Comparison of ENCODE assay signal across 20 mouse cellular contexts in the genomic region with DNA sequence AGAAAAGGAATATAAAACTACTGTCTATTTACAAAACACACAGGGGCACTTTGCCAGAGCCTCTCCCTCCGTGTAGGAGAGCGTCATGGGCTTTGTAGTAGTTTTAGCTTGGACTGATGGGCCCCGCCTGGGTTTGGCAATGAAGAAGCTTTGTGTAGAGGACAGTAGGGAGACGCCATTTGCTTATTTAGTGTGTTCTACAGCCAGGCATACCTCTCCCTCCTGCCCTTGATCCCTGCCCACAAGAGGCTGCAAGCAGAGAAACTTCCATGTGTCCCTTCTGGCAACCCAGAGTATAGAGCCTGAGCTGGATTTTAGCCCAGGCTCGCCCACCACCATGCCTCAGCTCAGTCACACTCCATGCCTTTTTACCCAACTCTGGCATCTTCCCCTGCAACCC. TPM values are rescaled to one million over a fixed set of nuclear protein-coding genes. Genes with fewer than 3 reads are reported as not detected.
A peak's percentile ranks its signal among the peaks of the same experiment; 100 is the strongest.
DNase-seq lines count a peak whose midpoint lies in the region; ATAC-seq and TF ChIP-seq lines count a peak whose summit lies in the region.
"Had no signal": no experiment of that assay in that cellular context is flagged by ENCODE, and none has a peak within 500 bp of the region (broad histone marks: within the 10 kb centered on the region; RNA-seq: fewer than 3 reads in every experiment).

No protein-coding gene starts in this region.

- 61% methylated on average over 5 of the region's 5 CpGs for WGBS in heart, adult 2 months
- 81% methylated on average over 5 of the region's 5 CpGs for WGBS in kidney, embryonic 14.5 days
- 47% methylated on average over 5 of the region's 5 CpGs for WGBS in heart, embryonic 16.5 days

- no peak for TF ChIP-seq EP300 in heart, adult 2 months (IDR thresholded peaks at IDR 0.05; ENCODE audit: insufficient read depth, low read depth, low read length)

- H3K9me3 ChIP-seq in kidney, embryonic 14.5 days (ENCODE audit: control insufficient read depth, low read length) = no peaks in the 10 kb centered on the region
- H3K9me3 ChIP-seq in heart, embryonic 16.5 days (replicated peaks; ENCODE audit: control insufficient read depth, low read length) = no peaks in the 10 kb centered on the region; the same call in 1 of the 2 replicates
- H3K9me3 ChIP-seq: embryonic facial prominence, embryonic 12.5 days; forebrain, embryonic 13.5 days; limb, embryonic 12.5 days; liver, embryonic 12.5 days had no signal

- H3K4me1 ChIP-seq in heart, adult 2 months (ENCODE audit: control insufficient read depth, insufficient read depth, low read length) = peaks cover 7% of the 10 kb centered on the region
- no peaks in the 10 kb centered on the region for H3K4me1 ChIP-seq in kidney, embryonic 14.5 days (ENCODE audit: control insufficient read depth, insufficient read depth, low read length)
- peaks cover 36% of the 10 kb centered on the region for H3K4me1 ChIP-seq in heart, embryonic 16.5 days (ENCODE audit: control insufficient read depth, insufficient read depth, low read length)
- H3K4me1 ChIP-seq: embryonic facial prominence, embryonic 12.5 days; liver, embryonic 12.5 days had no signal

- no peak overlapping the region for H3K9ac ChIP-seq in heart, adult 2 months (ENCODE audit: low read depth, low read length)
- H3K9ac ChIP-seq in kidney, embryonic 14.5 days (ENCODE audit: low read depth, low read length) = no peak overlapping the region
- 0 out of 2 replicates have a peak overlapping the region, but pooled peaks have one; percentile 6 for H3K9ac ChIP-seq in heart, embryonic 16.5 days (ENCODE audit: low read length)
- H3K9ac ChIP-seq: embryonic facial prominence, embryonic 12.5 days; forebrain, embryonic 13.5 days; limb, embryonic 12.5 days; liver, embryonic 12.5 days had no signal

- ATAC-seq in kidney, embryonic 14.5 days (ENCODE audit: low FRiP score, low TSS enrichment) = peak; percentile 32; the same call in 1 of the 2 replicates
- peak; percentile 11 for ATAC-seq in heart, embryonic 16.5 days (replicated peaks; ENCODE audit: extremely low read depth, insufficient read depth, low FRiP score)
- ATAC-seq: forebrain, embryonic 13.5 days; liver, embryonic 12.5 days had no signal

- peak; percentile 8 to 19 for DNase-seq in heart, adult 18-20 months
- no peak for DNase-seq in heart, adult 2 months
- DNase-seq in kidney, postnatal 10 days = no peak
- DNase-seq in lung, postnatal 14 days = peak; percentile 49
- DNase-seq in yolk sac, embryonic 10.5 days (ENCODE audit: low spot score) = no peak
- DNase-seq: cerebellum, adult 9-11 months; gastrocnemius, postnatal 25 days; kidney, adult 9 months; retina, postnatal 1 day; right cerebral cortex, postnatal 4 days; thymus, postnatal 25 days had no signal

- intact Hi-C loops in heart, adult 2 months (cut with DNase I) = no loop called here

- H3K27ac ChIP-seq in heart, adult 2 months = no peak overlapping the region
- no peak overlapping the region for H3K27ac ChIP-seq in kidney, embryonic 14.5 days (ENCODE audit: low read depth, low read length)
- H3K27ac ChIP-seq in heart, embryonic 16.5 days (ENCODE audit: low read length) = peak overlapping the region; percentile 75
- H3K27ac ChIP-seq: embryonic facial prominence, embryonic 12.5 days; forebrain, embryonic 13.5 days; limb, embryonic 12.5 days; liver, embryonic 12.5 days; macrophage had no signal

- no peak overlapping the region for H3K4me2 ChIP-seq in kidney, embryonic 14.5 days (replicated peaks; ENCODE audit: low read depth, low read length)
- H3K4me2 ChIP-seq in heart, embryonic 16.5 days (ENCODE audit: low read depth, low read length) = no peak overlapping the region
- H3K4me2 ChIP-seq: embryonic facial prominence, embryonic 12.5 days; forebrain, embryonic 13.5 days; limb, embryonic 12.5 days; liver, embryonic 12.5 days; midbrain, embryonic 11.5 days had no signal

- no peak for TF ChIP-seq CTCF in heart, adult 2 months (IDR thresholded peaks at IDR 0.05)

- TF ChIP-seq POLR2A in heart, adult 2 months (IDR thresholded peaks at IDR 0.05; ENCODE audit: insufficient read depth, low read depth, low read length) = no peak

- H3K79me2 ChIP-seq in heart, adult 2 months (replicated peaks; ENCODE audit: control insufficient read depth, insufficient read depth, low read length) = no peaks in the 10 kb centered on the region

- H3K4me3 ChIP-seq in heart, adult 2 months = no peak overlapping the region
- H3K4me3 ChIP-seq in kidney, embryonic 14.5 days (ENCODE audit: low read length) = no peak overlapping the region
- no peak overlapping the region for H3K4me3 ChIP-seq in heart, embryonic 16.5 days (ENCODE audit: low read length)
- H3K4me3 ChIP-seq: embryonic facial prominence, embryonic 12.5 days; erythroblast, embryonic 14.5 days; forebrain, embryonic 13.5 days; limb, embryonic 12.5 days; liver, embryonic 12.5 days had no signal

- no peaks in the 10 kb centered on the region for H3K27me3 ChIP-seq in heart, adult 2 months (ENCODE audit: control insufficient read depth, insufficient read depth, low read length)
- no peaks in the 10 kb centered on the region for H3K27me3 ChIP-seq in kidney, embryonic 14.5 days (ENCODE audit: control insufficient read depth, insufficient read depth, low read length)
- H3K27me3 ChIP-seq in heart, embryonic 16.5 days (ENCODE audit: control insufficient read depth, insufficient read depth, low read length) = no peaks in the 10 kb centered on the region
- H3K27me3 ChIP-seq: embryonic facial prominence, embryonic 12.5 days; forebrain, embryonic 13.5 days; limb, embryonic 12.5 days; liver, embryonic 12.5 days had no signal

- H3K36me3 ChIP-seq in heart, adult 2 months (ENCODE audit: control insufficient read depth, insufficient read depth, low read length) = no peaks in the 10 kb centered on the region
- no peaks in the 10 kb centered on the region for H3K36me3 ChIP-seq in kidney, embryonic 14.5 days (ENCODE audit: control insufficient read depth, insufficient read depth, low read length)
- H3K36me3 ChIP-seq in heart, embryonic 16.5 days (ENCODE audit: control insufficient read depth, insufficient read depth) = no peaks in the 10 kb centered on the region
- H3K36me3 ChIP-seq: embryonic facial prominence, embryonic 12.5 days; limb, embryonic 12.5 days; liver, embryonic 12.5 days had no signal

RNA-seq across cellular contexts. Expression of gene Galnt2, which starts 49.4 kb away (rescaled TPM):
- 10 to 100 TPM; 38.2 to 38.7 TPM for total RNA-seq in heart, adult 18-20 months (2021)
- 10 to 100 TPM; 35.2 to 42.9 TPM for total RNA-seq in heart, adult 2 months (2021)
- 3.7 and 8.8 TPM in 2 replicates for polyA plus RNA-seq in heart, adult 2 months (2012; rRNA removed)
- polyA plus RNA-seq in kidney, embryonic 14.5 days (2014; fragmentation: Nextera tagmentation; extraction: Ambion mirVana) = 41.6 and 57.7 TPM in 2 replicates
- 32.9 and 35.6 TPM in 2 replicates for polyA plus RNA-seq in heart, embryonic 16.5 days (2015; fragmentation: Nextera tagmentation; extraction: Ambion mirVana)

Comparison
In these comparisons a context has a peak if more than half of its experiments do, and no peak if none do; other contexts are left out.
1. DNase-seq: peak in heart, adult 18-20 months (2 of 2) and lung, postnatal 14 days (single experiment); none in heart, adult 2 months (0 of 2), kidney, postnatal 10 days (single experiment) and yolk sac, embryonic 10.5 days (single experiment).